Mouse (Mus musculus) urinary bladder, postnatal 14 days (tissue): ENCODE results near the gene Lepr.

ENCODE experiments used
- DNase-seq: peaks from one replicate; pipeline ENCODE4 v3.0.0; 2021; ENCODE audit warnings: low spot score

The Lepr gene

DNA sequence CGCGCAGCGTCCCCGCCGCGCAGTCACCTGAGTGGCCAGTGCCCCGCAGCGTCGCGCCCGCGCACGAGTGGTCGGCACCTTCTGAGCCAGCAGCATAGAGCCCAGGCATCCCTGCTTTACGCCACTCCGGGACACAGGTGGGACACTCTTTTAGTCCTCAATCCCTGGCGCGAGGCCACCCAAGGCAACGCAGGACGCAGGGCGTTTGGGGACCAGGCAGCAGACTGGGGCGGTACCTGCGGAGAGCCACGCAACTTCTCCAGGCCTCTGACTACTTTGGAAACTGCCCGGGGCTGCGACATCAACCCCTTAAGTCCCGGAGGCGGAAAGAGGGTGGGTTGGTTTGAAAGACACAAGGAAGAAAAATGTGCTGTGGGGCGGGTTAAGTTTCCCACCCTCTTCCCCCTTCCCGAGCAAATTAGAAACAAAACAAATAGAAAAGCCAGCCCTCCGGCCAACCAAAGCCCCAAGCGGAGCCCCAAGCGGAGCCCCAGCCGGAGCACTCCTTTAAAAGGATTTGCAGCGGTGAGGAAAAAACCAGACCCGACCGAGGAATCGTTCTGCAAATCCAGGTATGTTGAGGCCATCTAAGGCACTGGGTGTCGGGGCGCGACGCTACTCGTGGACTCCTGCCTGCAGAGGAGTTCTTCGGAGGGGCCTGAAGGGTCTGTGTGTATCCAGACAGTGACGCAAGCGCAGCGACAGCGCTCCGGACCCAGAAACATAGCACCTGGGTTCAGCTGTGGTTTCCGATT is at the start of gene Lepr:
Lepr (plus strand) TSS at position 38 of the 755 bp plus-strand sequence.
- DNase-seq: peak; percentile 4

DNA sequence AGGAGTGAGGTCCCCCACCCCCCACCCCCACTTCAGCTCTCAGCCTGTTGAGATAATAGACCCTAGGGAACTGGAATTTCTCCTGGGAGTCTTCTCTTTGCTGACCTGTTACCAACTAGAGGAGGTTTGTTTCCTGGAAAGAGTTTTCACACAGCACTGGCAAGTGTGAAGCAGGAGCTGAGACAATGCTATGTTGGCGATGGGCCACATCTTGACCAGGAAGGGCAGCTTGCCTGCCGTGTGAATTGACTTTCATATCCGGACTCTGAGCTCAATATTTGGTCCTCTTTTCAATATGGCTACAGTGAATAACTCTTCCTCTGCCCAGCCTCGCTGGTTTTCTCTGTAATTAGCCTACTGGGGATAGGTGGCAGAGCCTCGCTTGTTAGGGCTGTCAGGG is 48.0 kb upstream of the Lepr start:
- no peak for DNase-seq

DNA sequence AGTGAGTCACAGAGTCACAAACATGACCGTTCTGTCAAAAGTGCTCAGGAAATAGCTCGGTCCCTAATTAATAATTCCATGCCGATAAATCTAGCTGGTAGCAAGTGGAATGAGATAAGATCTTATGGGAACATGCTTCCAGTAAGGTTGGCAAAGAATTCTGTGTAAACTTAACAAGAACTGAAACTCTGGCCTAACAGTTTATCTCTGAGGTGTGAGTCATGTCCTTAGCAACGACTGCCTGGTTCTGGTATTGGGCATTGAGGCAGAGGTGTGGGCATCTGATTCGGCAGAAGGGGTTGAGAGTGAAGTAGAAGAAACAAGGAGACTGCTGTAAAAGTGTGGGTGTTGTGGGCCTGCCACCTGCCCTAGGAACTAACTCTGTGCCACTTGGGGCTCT is 47.4 kb upstream of the Lepr start:
- no peak for DNase-seq

DNA sequence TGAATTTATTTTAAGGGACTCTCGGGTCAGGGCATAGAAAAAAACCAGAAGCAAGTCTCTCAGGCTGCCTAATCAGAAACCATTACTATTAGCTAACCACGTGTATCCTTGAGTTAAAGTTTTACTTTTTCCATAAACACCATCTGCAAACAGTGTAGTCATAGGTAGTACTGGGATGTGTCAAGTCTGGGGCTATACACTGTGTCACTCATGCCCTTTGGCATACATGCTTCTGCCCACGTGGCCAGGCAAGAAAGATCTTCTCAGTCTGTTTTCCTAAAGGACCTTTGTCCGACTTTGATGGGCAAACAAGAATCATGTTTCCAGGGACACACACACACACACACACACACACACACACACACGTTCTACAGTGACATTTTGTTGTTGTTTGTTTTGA is 42.4 kb upstream of the Lepr start:
- no peak for DNase-seq

DNA sequence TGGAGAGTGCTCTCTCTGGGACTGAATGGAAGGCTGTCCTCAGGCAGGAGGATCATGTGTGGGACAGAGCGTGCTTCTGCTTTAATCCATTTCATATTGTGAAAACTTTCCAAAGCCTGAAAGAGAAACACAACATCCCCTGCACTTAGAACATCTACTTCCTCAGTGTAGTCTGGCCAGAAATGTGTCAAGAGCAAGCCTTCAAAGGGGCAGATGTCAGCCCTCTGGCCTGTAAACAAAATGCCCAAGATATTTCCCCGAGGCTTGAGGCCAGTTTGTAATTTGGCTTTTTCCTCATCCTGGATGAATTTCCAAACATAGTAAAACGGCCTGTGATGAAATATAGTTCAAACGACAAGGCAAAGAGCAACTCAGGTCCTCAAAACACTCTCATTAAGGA is 41.5 kb upstream of the Lepr start:
- peak; percentile 16 for DNase-seq

DNA sequence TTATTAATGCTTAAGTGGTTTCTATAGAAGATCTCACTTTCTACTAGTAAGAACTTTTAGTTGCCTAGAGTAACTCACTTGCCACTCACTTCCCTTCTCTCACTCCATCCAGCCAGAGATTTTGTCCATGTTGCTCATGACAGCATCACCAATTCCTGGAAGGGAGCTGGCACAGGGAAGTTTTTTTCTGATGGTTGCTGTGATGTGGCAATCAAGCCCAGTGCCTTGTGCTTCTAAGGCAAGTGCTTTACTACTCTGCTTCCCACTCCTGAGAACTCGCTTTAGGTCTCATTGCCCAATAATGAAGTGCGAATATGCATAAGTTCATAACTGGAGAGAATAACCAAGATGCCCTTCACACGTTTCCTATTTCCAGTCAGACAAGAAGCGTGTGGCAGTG is 34.6 kb upstream of the Lepr start:
- no peak for DNase-seq

DNA sequence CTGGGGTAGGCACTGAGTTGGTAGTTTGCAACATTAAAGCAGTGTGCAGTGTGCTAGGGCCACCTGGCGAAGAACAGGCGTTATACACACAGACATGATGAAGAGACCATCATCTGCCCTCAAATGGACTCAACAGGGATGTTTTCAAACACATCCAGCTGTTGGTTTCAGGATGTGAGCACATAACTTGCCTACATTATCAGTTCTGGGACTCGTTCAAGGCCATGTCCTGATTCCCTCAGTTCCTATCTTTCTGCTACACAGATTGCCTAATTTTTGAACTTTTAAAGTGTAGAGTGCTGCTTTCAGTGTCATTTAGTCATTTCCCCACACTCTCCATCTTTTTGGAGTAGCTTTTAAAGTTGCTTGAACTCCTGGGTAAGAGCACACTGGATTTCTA is 34.1 kb upstream of the Lepr start:
- DNase-seq: no peak

DNA sequence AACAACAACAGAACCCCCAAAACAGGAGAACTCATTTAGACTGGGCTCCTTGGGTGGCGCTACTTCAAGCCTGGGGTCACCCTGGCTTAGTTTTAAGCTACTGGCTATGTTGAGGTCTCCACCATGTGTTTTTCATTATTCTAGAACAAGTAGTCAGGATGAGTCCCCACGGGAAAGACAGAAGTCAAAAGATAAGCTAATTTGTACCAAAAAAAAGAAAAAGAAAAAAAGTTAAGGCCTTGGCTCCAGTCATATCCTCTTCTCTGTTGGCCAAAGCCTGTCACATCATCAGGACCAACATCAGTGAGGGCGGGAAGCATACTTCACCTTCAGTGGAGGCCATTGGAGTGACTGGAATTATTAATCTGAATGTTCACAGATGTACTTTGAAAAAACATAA is 32.4 kb upstream of the Lepr start:
- no peak for DNase-seq

DNA sequence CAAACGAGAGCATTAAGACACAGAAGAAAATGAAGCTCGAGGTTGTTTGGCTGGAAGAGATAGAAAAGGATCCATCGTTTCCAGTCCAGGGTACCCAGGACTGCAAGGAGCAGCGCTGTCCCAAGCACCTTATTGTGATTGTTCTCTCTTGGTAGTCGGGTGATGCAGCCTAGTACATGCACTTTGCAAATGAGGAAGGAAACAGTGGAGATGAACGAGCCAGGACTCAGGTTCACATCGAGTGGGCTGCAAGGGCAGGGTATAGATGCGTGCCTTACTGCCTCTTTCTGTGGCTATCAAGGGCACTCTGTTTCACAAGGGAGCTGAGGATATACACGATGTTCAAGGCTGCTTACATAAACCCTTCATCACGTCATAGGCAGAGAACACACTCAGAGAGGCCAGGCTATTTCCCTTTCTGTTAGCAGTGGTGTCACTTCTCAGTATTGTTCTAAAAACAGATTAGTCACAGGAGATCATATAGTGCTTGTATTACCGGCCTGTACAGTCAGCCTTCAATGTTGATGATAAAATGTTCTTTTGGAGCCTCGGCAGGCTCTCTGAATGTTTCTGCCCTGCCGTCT is 30.9 kb upstream of the Lepr start:
- no peak for DNase-seq

DNA sequence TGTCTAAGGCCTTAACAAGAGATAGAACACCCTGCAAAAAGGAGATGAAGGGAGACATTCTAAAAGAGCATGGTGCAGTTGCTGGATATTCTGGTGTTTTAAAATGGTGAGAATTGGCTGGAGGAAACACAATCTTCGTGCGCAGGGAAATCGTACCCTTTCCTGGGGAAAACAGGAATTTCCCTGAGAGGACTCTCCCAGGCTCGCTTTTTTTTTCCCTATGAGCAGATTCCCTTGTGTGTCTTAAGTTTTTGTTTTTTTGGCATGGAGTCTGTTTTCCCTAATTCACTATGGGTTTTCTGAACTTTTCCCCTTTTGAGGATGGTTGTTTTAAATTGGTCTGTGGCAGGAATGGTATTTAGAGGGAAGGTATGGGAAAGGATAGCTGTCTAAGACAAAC is 28.0 kb upstream of the Lepr start:
- no peak for DNase-seq

DNA sequence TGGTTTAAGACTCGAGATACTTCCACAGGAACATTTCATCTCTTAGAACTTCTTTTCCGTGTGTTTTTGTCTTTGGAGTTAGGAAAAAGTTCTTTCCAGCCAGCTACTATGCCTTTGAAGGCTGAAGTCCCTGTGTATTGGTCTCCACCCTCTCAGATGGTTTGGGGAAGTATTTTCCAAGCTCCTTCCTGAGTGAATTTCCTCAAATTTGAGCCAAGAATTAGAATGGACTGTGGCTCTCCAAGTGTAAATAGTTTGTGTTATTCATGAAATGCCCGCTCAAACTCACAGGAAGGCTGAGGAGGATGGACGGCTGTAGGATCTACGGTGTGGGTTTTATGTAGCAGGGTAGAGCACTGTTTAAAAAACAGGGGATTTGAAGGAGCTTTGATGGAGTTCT is 27.6 kb upstream of the Lepr start:
- no peak for DNase-seq

DNA sequence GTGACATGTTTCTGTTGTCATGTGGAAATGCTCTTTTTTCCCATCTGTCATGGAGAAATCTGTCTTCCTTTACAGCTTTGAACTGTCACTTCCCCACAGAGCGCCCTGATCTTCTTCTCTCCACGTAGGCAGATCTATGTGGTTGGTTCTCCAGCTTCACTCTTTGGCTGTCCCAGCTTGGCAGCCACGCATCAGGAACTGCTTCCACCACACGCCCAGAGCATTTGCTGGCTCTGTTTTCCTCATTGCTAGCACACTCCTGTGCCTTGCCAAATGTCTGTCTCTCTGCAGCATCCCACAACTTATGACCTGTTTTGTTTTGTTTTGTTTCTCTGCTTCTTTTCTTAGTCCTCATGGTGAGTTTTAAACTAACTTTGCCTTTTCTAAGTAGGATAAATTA is 24.3 kb upstream of the Lepr start:
- DNase-seq: no peak

DNA sequence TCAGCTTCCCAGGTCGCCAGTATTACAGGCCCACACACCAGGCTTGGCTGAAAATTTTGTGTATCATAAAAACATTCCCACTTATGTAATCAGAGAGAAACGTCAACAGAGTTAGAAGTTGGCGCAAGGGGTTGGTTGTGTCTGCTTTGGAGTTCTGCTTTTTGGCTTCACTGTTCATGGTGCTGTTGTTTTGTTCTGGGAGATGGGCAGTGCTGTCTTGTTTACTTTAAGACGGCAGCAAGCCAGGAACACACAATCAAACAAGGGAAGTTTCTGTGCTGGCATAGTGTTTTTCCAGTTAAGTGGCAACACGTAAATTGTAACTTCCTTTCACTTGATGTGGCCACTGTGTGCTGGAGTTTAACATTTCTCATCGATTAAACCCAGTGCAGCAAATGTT is 22.7 kb upstream of the Lepr start:
- DNase-seq: no peak

DNA sequence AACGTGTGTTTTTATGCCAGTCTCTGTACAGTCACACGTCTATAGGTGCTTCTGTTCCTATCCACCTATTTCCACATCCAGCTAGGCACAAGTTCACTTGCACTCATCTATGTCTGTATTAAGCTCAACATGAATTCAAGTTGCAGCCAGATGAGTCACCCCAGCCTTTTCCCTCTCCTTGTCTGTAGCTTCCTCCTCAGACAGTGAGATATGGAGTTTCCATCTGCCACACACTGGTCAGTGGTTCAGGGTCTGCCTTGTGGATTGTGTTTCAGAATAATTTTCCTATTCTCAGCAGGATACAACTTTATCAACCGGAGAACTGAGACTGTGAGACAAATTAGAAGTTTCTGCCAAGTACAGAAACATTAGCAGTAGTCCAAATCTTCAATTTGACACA is 20.0 kb upstream of the Lepr start:
- DNase-seq: no peak

DNA sequence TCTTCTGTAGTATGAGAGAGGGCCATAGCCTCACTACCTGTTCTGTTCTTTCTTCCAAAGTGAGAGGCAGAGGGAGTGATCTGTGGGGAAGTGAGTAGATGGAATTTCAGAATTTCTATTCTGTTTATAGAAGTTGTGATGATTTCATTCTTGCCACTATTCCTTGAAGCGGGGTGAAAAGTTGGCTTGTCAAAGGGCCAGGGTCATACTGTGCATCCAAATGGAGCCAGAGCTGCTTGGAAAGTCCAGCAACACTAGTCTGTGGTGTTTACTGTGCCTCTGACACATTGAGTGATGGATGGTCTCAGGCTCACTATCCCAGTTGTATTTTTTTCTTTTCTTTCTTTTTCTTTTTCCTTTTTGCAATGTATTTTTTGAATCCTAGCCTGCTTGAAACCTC is 17.8 kb upstream of the Lepr start:
- DNase-seq: no peak

DNA sequence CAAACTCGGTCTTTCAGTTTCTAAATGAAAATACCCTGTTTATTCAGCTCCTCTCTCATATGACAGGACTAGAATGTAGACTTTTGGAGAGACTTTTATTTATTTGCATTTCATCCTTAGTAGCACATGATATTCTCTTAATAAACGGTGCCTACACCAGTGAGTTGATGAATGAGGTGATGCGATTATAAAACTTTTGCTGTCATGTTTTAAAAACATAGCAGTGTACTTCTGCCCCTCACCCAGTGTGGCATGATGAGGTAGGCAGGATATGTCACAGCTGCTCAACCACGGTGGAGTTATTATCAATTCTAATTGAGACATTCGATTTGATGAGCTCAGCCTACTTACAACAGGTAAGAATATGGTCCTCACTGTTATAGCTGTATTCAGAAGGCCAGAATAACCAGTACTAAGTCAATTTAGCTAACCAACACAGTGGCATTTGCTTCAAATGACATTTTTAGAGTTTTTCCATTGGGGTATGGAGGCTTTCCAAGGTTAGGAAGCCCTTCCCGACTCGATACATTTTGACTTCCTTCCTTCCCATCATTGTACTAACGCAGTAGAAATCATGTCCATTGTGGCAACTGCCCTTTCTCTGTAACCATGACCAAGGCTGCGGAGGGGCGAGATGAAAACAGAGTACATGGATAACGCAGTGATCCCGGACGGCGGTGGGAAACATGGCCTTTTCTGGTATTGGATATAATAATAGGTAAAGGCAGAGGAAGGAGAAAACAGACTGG is 16.1 kb upstream of the Lepr start:
- no peak for DNase-seq

DNA sequence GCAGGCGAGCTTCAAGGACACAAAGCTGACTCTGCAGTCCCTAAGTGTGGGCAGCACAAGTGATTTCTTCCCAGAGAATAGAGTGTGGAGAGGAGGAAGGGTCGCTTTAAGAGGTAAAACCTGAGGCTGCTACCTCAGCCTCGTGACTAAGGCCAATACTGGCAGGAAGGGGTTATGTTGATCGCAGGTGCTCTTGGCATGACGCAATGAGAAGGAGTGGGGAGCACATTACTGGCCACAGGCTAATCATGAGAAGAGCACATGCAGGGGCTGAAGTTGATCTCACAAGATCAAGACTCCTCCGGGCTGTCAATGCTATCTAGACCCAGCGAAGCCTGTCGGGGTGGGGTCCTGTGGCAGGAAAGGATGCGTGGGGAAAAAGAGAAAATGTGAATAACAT is 11.9 kb upstream of the Lepr start:
- DNase-seq: no peak

DNA sequence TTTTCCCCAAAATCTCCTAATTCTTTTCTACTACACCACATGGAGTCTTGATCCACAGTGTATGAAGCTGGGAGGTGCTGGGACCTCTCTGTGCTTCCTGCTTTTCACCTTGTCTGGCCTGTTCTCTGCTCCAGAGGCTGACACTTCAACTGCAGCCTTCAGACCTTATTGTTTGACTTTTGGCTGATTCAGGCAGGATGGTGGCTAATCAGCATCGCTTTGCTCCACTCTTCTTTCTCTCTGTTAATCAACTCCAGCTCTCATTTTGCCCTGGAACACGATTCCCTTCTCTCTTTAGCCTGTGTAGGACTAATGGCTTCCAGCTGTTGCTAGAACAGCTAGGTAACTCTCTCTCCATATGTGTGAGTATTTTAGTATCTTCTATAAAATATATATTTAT is 10.0 kb upstream of the Lepr start:
- DNase-seq: no peak

DNA sequence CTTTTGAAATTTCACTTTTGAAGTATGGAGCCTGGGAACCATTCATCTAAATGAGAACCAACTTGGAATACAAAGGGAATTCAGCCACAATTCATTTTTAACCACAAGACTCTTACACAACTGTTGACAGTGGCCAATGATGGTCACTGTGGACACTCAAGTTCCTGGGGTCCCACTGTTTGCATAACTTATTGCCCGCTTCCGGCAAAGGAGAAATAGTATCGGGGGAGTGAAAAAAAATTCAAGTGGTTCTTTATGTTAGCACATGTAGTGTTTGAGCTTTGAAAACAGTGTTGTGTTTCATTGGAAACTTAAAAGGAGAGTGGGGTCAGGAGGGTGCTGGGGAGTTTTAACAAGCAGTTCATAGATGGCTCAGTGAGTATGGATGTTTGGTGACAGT is 9.3 kb upstream of the Lepr start:
- no peak for DNase-seq

DNA sequence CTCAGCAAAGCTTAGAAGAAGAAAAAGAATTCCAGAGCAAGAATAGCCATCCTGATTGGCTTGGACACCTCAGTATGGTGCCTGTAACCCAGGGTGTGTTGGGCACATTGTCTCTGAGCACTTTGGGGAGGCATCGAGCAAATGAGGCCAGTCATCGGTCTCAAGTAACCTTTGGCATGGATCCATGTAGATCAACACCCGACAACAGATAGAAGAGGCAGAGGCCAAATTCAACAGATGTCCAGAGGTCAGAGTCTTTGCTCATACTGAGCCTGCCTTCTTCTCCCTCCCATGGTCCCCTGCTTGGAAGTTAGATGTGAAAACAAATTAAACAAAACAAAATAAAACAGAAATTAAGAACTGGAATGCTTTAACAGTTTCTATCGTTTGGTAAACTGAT is 6.8 kb upstream of the Lepr start:
- DNase-seq: no peak

DNA sequence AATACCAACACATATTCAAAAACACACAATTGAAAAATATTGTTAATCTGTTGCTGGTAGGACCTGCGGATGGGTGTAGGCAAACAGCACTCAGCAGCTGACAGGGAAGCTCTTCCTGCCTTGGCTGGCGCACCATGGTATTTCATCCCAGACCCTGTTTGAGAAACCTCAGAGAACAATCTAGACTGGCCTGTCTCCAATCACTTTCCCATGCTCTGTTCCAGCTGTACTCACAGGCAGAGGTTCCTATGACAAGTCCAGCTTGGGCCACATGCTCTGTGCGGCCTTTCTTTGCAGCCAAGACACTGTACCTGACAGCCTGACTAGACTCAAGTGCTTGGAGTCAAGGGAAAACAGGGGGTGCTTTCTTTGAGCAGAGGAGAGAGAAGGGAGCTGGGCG is 6.1 kb upstream of the Lepr start:
- no peak for DNase-seq

DNA sequence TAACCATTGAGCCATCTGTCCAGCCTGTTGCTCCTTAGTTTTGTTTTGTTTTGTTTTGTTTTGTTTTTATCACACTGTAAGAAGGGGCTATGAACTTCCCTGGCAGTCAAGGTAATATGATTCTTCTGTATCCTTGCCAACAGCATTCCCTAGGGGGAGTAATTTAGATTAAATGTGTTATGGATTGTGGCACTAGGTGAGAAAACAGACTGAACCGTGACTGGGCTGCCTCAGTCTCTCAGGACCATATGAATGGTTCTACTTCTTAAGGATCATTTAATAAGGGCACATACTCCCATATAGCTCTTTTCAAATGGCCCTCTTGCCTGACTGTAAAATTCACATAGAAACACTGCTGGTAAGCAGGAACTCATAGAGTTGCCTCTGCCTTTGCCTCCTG is 4.6 kb upstream of the Lepr start:
- no peak for DNase-seq

DNA sequence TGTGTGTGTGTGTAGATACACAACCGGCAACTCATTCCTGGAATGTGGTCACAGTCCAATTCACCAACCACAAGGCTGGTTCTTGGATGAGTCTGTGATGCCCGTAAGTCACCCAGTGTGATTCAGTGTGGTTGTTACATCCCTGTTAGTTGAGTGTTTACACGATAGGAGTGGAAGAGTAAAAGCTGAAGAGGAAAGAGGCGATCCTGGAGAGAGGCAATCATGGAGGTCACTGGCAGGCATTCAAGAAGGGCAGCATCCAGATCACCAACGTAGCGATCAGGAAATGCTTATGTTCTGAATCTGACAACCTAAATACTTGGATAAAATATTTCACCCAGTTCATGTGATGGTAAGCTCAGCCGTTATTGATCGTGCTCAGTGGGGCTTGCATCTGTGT is 1.9 kb upstream of the Lepr start:
- DNase-seq: no peak

DNA sequence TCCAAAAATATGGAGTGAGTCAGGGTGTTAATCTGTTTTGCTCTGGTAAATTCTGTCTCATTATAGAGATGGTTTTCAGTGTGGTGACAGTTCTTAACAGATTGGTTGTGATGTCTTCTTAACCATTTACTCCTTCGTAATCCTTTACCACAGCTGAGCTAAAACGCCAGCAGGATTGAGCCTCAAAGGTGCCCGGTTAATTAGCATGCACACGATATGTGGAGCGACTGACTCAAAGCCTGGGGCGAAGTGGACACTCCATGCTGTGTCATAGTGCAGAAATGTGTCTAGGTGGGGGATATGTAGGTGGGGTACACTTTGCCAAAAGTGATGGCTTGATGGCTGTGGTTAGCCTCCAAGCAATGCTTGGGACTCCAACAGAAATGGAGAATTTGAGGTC is 1.4 kb upstream of the Lepr start:
- no peak for DNase-seq
